Comparison of ENCODE assay signal across 9 mouse cellular contexts in the genomic region with DNA sequence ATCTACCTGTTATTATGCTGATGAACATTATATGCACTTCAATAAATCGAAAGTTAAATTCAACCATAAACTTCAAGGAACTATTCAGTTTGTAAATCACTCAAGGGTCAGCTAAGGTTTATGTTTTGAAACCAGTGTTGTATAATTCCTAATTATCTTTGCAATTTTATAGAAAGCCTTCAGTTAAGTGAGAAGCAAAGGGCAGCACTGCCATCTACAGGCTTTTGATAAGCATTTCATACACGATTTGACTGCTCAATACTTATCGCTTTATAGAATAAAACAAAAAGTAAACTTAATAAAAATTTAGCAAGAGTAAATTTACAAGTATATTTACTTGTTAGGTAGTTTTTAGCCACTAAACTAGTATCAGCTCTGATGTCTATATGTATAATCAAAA. TPM values are rescaled to one million over a fixed set of nuclear protein-coding genes. Genes with fewer than 3 reads are reported as not detected.
DNase-seq lines count a peak whose midpoint lies in the region; ATAC-seq and TF ChIP-seq lines count a peak whose summit lies in the region.
"Had no signal": no experiment of that assay in that cellular context is flagged by ENCODE, and none has a peak within 500 bp of the region (broad histone marks: within the 10 kb centered on the region; RNA-seq: fewer than 3 reads in every experiment).

No protein-coding gene starts in this region.

- DNase-seq in cerebellum, postnatal 10 days = peak; percentile 34 to 36
- DNase-seq in cerebellum, postnatal 36 days = no peak
- peak; percentile 15 to 43 for DNase-seq in layer of hippocampus, adult 2 months (ENCODE audit: low spot score in 2 of 2)
- DNase-seq in layer of hippocampus, adult 8-10 months (ENCODE audit: low spot score in 2 of 2) = no peak
- DNase-seq in retina, postnatal 1 day = peak; percentile 39
- no peak for DNase-seq in lung, postnatal 36 days
- DNase-seq: cerebellum, adult 9-10 months had no signal

- H3K4me3 ChIP-seq in layer of hippocampus, adult 2 months = no peak overlapping the region

- no peak overlapping the region for H3K27ac ChIP-seq in layer of hippocampus, adult 2 months

- peak; percentile 80 for ATAC-seq in common myeloid progenitor, adult 5-6 weeks (replicated peaks; ENCODE audit: low read depth, poor library complexity, severe bottlenecking)
- ATAC-seq in megakaryocyte, adult 5-6 weeks (ENCODE audit: poor library complexity, severe bottlenecking) = no peak

- peak; percentile 88 for TF ChIP-seq CTCF in layer of hippocampus, adult 2 months (conservative IDR thresholded peaks at IDR 0.05)

RNA-seq across cellular contexts. Expression of gene Rpe65, which starts 50.7 kb away (rescaled TPM):
- total RNA-seq in layer of hippocampus, adult 2 months (2021) = under 1 TPM in 1 of 2 experiments, not detected in 1; 0.46 TPM
- not detected for total RNA-seq in layer of hippocampus, adult 8-10 months (2022)
- total RNA-seq in common myeloid progenitor, adult 5-6 weeks (2017) = not detected in 2 replicates
- total RNA-seq in megakaryocyte, adult 5-6 weeks (2015) = not detected in 2 replicates
- total RNA-seq in megakaryocyte, adult 5-6 weeks (2017) = not detected in 2 replicates

RNA-seq across cellular contexts. Expression of gene Depdc1a, which starts 53.1 kb away (rescaled TPM):
- under 1 TPM in 1 of 2 experiments, not detected in 1; 0.10 TPM for total RNA-seq in layer of hippocampus, adult 2 months (2021)
- total RNA-seq in layer of hippocampus, adult 8-10 months (2022) = not detected
- 18.8 and 29.0 TPM in 2 replicates for total RNA-seq in common myeloid progenitor, adult 5-6 weeks (2017)
- 51.9 and 63.5 TPM in 2 replicates for total RNA-seq in megakaryocyte, adult 5-6 weeks (2015)
- 48.8 and 51.8 TPM in 2 replicates for total RNA-seq in megakaryocyte, adult 5-6 weeks (2017)

Comparison
In these comparisons a context has a peak if more than half of its experiments do, and no peak if none do; other contexts are left out.
1. DNase-seq: peak in cerebellum, postnatal 10 days (2 of 2), layer of hippocampus, adult 2 months (2 of 2) and retina, postnatal 1 day (single experiment); none in cerebellum, postnatal 36 days (0 of 2), layer of hippocampus, adult 8-10 months (0 of 2) and lung, postnatal 36 days (single experiment).
2. RNA of gene Depdc1a, which starts 53.1 kb away (total RNA-seq): 48.8 to 63.5 TPM in megakaryocyte, adult 5-6 weeks and 18.8 to 29.0 TPM in common myeloid progenitor, adult 5-6 weeks; 0.10 TPM in layer of hippocampus, adult 2 months and not detected in layer of hippocampus, adult 8-10 months; every median in the first group is over 10 times any median in the second.